Mouse (Mus musculus) MEL (cell line): ENCODE measurements around the gene Trir. TPM values are rescaled to one million over a fixed set of nuclear protein-coding genes. Genes with fewer than 3 reads are reported as not detected.
A peak's percentile ranks its signal among the peaks of the same experiment; 100 is the strongest.

Experiments
- DNase-seq: peaks from one replicate; pipeline ENCODE4 v3.0.0; 2011; ENCODE audit warnings: low read depth, low spot score
- H3K27ac ChIP-seq: 2 replicates; pipeline ENCODE4 v1.5.1; 2012; ENCODE audit warnings: low read depth, mild to moderate bottlenecking, control low read depth, low read length, moderate library complexity; ENCODE audit not compliant: control insufficient read depth
- H3K27me3 ChIP-seq, 2 experiments: fragments of 150-350 bp in 1 of 2; sonication (generic) in 1 of 2; 2 replicates each; pipeline ENCODE4 v1.6.1; 2012; ENCODE audit warnings: low read length in 2 of 2, mild to moderate bottlenecking in 2 of 2, improper control_type of control experiment in 1 of 2, moderate library complexity in 1 of 2; ENCODE audit not compliant: insufficient read depth in 2 of 2, control insufficient read depth in 1 of 2
- H3K36me3 ChIP-seq, 2 experiments: 2 replicates each; pipeline ENCODE4 v1.6.1; 2012 to 2014; ENCODE audit warnings: low read length in 2 of 2, improper control_type of control experiment in 1 of 2, inconsistent platforms in 1 of 2, mild to moderate bottlenecking in 1 of 2; ENCODE audit not compliant: insufficient read depth in 2 of 2, control insufficient read depth in 1 of 2
- H3K4me1 ChIP-seq, 2 experiments: fragments of 150-350 bp in 1 of 2; sonication (generic) in 1 of 2; 2 replicates each; pipeline ENCODE4 v1.6.1; 2012; ENCODE audit warnings: low read length in 2 of 2, improper control_type of control experiment in 1 of 2, mild to moderate bottlenecking in 1 of 2; ENCODE audit not compliant: insufficient read depth in 2 of 2, control insufficient read depth in 1 of 2
- H3K4me3 ChIP-seq, 2 experiments: fragments of 150-350 bp in 1 of 2; sonication (generic) in 1 of 2; 2 replicates each; pipeline ENCODE4 v1.5.1; 2012; ENCODE audit warnings: low read depth in 2 of 2, low read length in 2 of 2, mild to moderate bottlenecking in 2 of 2, moderate library complexity in 2 of 2, control low read depth in 1 of 2, improper control_type of control experiment in 1 of 2; ENCODE audit not compliant: control insufficient read depth in 1 of 2, insufficient read depth in 1 of 2
- H3K79me2 ChIP-seq: 2 replicates; pipeline ENCODE4 v1.6.1; 2012; ENCODE audit warnings: mild to moderate bottlenecking, low read length, moderate library complexity; ENCODE audit not compliant: control insufficient read depth, poor library complexity, insufficient read depth
- H3K9ac ChIP-seq: 2 replicates; pipeline ENCODE4 v1.6.1; 2012; ENCODE audit warnings: low read depth, mild to moderate bottlenecking, control low read depth, low read length, moderate library complexity; ENCODE audit not compliant: control insufficient read depth, poor library complexity, severe bottlenecking
- H3K9me3 ChIP-seq: fragments of 150-350 bp; sonication (generic); replicated peaks from 2 replicates; pipeline ENCODE4 v1.6.1; 2012; ENCODE audit warnings: mild to moderate bottlenecking, low read length, improper control_type of control experiment, moderate library complexity; ENCODE audit not compliant: insufficient read depth
- CHD1 ChIP-seq: IDR thresholded peaks from 2 replicates; pipeline ENCODE4 v1.6.1; 2012; ENCODE audit warnings: low read depth, mild to moderate bottlenecking, inconsistent platforms, low read length, improper control_type of control experiment
- CHD2 ChIP-seq: IDR thresholded peaks from 2 replicates; pipeline ENCODE4 v1.6.1; 2011; ENCODE audit warnings: low read length, improper control_type of control experiment
- EP300 ChIP-seq, 2 experiments: IDR thresholded peaks; 2 replicates each; pipeline ENCODE4 v1.6.1; 2011; ENCODE audit warnings: improper control_type of control experiment in 2 of 2, low read length in 2 of 2, low read depth in 1 of 2, mild to moderate bottlenecking in 1 of 2
- ETS1 ChIP-seq: IDR thresholded peaks from 2 replicates; pipeline ENCODE4 v1.6.1; 2012; ENCODE audit warnings: low read depth, mild to moderate bottlenecking, inconsistent platforms, low read length, improper control_type of control experiment, moderate library complexity
- GATA1 ChIP-seq: IDR thresholded peaks from 2 replicates; pipeline ENCODE4 v1.6.1; 2011; ENCODE audit warnings: low read depth, low read length, improper control_type of control experiment
- HCFC1 ChIP-seq: IDR thresholded peaks from 2 replicates; pipeline ENCODE4 v1.6.1; 2012; ENCODE audit warnings: low read depth, mild to moderate bottlenecking, inconsistent platforms, low read length, improper control_type of control experiment, moderate library complexity
- JUND ChIP-seq: IDR thresholded peaks from 2 replicates; pipeline ENCODE4 v1.6.1; 2011; ENCODE audit warnings: low read depth, mild to moderate bottlenecking, improper control_type of control experiment, low read length
- MAFK ChIP-seq: IDR thresholded peaks from 2 replicates; pipeline ENCODE4 v1.6.1; 2011; ENCODE audit warnings: low read depth, mild to moderate bottlenecking, low read length, improper control_type of control experiment, borderline replicate concordance
- MAX ChIP-seq: IDR thresholded peaks from 2 replicates; pipeline ENCODE4 v1.6.1; 2011; ENCODE audit warnings: low read length, improper control_type of control experiment
- MAZ ChIP-seq: IDR thresholded peaks from 2 replicates; pipeline ENCODE4 v1.6.1; 2012; ENCODE audit warnings: low read depth, mild to moderate bottlenecking, inconsistent platforms, low read length, improper control_type of control experiment
- MXI1 ChIP-seq: IDR thresholded peaks from 2 replicates; pipeline ENCODE4 v1.6.1; 2011; ENCODE audit warnings: mild to moderate bottlenecking, low read depth, low read length, improper control_type of control experiment
- MYC ChIP-seq: IDR thresholded peaks from 2 replicates; pipeline ENCODE4 v1.6.1; 2011; ENCODE audit warnings: low read depth, mild to moderate bottlenecking, low read length, improper control_type of control experiment, moderate library complexity
- NRF1 ChIP-seq: IDR thresholded peaks from 2 replicates; pipeline ENCODE4 v1.6.1; 2014; ENCODE audit warnings: low read depth, mild to moderate bottlenecking, inconsistent platforms, low read length, improper control_type of control experiment, moderate library complexity; ENCODE audit not compliant: poor library complexity, insufficient read depth, severe bottlenecking
- POLR2AphosphoS2 ChIP-seq: IDR thresholded peaks from 2 replicates; pipeline ENCODE4 v1.6.1; 2011; ENCODE audit warnings: low read length, improper control_type of control experiment
- POLR2AphosphoS5 ChIP-seq: IDR thresholded peaks from 2 replicates; pipeline ENCODE4 v1.6.1; 2012; ENCODE audit warnings: low read depth, borderline replicate concordance, mild to moderate bottlenecking, inconsistent platforms, low read length, moderate library complexity, mixed read lengths
- RAD21 ChIP-seq: IDR thresholded peaks from 2 replicates; pipeline ENCODE4 v1.6.1; 2011; ENCODE audit warnings: mild to moderate bottlenecking, low read depth, low read length, improper control_type of control experiment
- RCOR1 ChIP-seq: IDR thresholded peaks from 2 replicates; pipeline ENCODE4 v1.6.1; 2012; ENCODE audit warnings: low read depth, mild to moderate bottlenecking, inconsistent platforms, low read length, improper control_type of control experiment
- SIN3A ChIP-seq: IDR thresholded peaks from 2 replicates; pipeline ENCODE4 v1.6.1; 2012; ENCODE audit warnings: low read length, improper control_type of control experiment, inconsistent platforms
- TAL1 ChIP-seq: IDR thresholded peaks from 2 replicates; pipeline ENCODE4 v1.6.1; 2012; ENCODE audit warnings: mild to moderate bottlenecking, inconsistent platforms, low read length, moderate library complexity, mixed read lengths
- TCF12 ChIP-seq: IDR thresholded peaks from 2 replicates; pipeline ENCODE4 v1.6.1; 2014; ENCODE audit warnings: low read depth, mild to moderate bottlenecking, inconsistent platforms, low read length, improper control_type of control experiment, moderate library complexity
- USF1 ChIP-seq: IDR thresholded peaks from 2 replicates; pipeline ENCODE4 v1.6.1; 2014; ENCODE audit warnings: low read depth, mild to moderate bottlenecking, inconsistent platforms, low read length, improper control_type of control experiment, moderate library complexity
- USF2 ChIP-seq, 2 experiments: IDR thresholded peaks; 2 replicates each; pipeline ENCODE4 v1.6.1; 2011 to 2012; ENCODE audit warnings: improper control_type of control experiment in 2 of 2, low read length in 2 of 2, borderline replicate concordance in 1 of 2, inconsistent platforms in 1 of 2, low read depth in 1 of 2, mild to moderate bottlenecking in 1 of 2; ENCODE audit not compliant: insufficient read depth in 1 of 2
- ZKSCAN1 ChIP-seq: IDR thresholded peaks from 2 replicates; pipeline ENCODE4 v1.6.1; 2012; ENCODE audit warnings: low read depth, mild to moderate bottlenecking, inconsistent platforms, low read length, improper control_type of control experiment, moderate library complexity
- polyA plus RNA-seq, 2 experiments: library from polyadenylated mRNA; stranded (reverse) in 1 of 2; unstranded in 1 of 2; fragments of >175 nt in 1 of 2; fragments of >200 nt in 1 of 2; gene quantifications; 2 replicates each; pipeline versions ENCODE4 v1.2.1 to v1.2.4; 2012; ENCODE audit warnings: low replicate concordance in 2 of 2, low read depth in 1 of 2; ENCODE audit not compliant: insufficient read length in 2 of 2, insufficient read depth in 1 of 2, missing spikeins in 1 of 2
- total RNA-seq: library from RNA; depleted of rRNA; stranded (reverse); fragments of 300-350 nt; gene quantifications from 2 replicates; pipeline ENCODE4 v1.2.3, GENCODE M21; 2012

The Trir gene
- total and polyA plus RNA-seq, 3 experiments = 264 to 442 (median 283) TPM

- TF ChIP-seq POLR2AphosphoS5 (peak; percentile 47; the same call in 1 of the 2 replicates), MAFK (no peak), MYC (peak; percentile 76; the same call in 1 of the 2 replicates), HCFC1 (peak; percentile 27), NRF1 (peak; percentile 63), JUND (no peak), USF1 (0 out of 2 replicates have a peak, but pooled peaks have one; percentile 4), MXI1 (peak; percentile 96), ETS1 (peak; percentile 46; the same call in 1 of the 2 replicates), ZKSCAN1 (no peak), MAZ (peak; percentile 89), RCOR1 (no peak), GATA1 (no peak)
Observed at GRCm38 (mm10) chr8:84985684-84986378, 40.8 kb upstream of the Trir start (continued).

GRCm38 (mm10) chr8:84986379-84986945 lies 40.2 kb upstream of the Trir start:
- Histone ChIP-seq H3K27me3 (no peaks in the 10 kb centered on the region), H3K4me3 (peak overlapping the region; percentile 61 to 65), H3K27ac (peak overlapping the region; percentile 91), H3K36me3 (peaks cover 0 to 46% of the 10 kb centered on the region in 2 experiments; a peak in 2 of 4 replicates), H3K4me1 (peaks cover 10 to 55% of the 10 kb centered on the region in 2 experiments), H3K9me3 (no peaks in the 10 kb centered on the region), H3K9ac (peak overlapping the region; percentile 88), H3K79me2 (peaks cover 6% of the 10 kb centered on the region; the same call in 1 of the 2 replicates)
- peak; percentile 84 for DNase-seq
- TF ChIP-seq RAD21 (no peak), CHD2 (no peak), POLR2AphosphoS2 (no peak), GATA1 (peak; percentile 98), SIN3A (peak; percentile 93), MAX (peak; percentile 60; the same call in 1 of the 2 replicates), USF2 (IDR thresholded peaks at IDR 0.05; ENCODE audit: borderline replicate concordance in 1 of 2, insufficient read depth in 1 of 2, low read depth in 1 of 2, low read length in 2 of 2) (no peak), EP300 (IDR thresholded peaks at IDR 0.05; ENCODE audit: low read depth in 1 of 2, low read length in 2 of 2) (peak; percentile 86 to 89), MXI1 (peak; percentile 77), ETS1 (peak; percentile 92), TCF12 (peak; percentile 94), RCOR1 (peak; percentile 85), CHD1 (0 out of 2 replicates have a peak, but pooled peaks have one; percentile 44), TAL1 (peak; percentile 13; the same call in 1 of the 2 replicates), MYC (peak; percentile 78; the same call in 1 of the 2 replicates)
